Mouse (Mus musculus) midbrain, embryonic 15.5 days (tissue): ENCODE measurements at regions not wholly inside any gene's neighbourhood (a gene's known extent, or its start where the extent isn't known, plus 50 kb on each side); places are given as distances from the start of the nearest gene placed in this dataset.

Experiments
- ATAC-seq: fragments of 200-750 bp; cut with Nextera tagmentation; replicated peaks from 2 replicates; pipeline ENCODE4 v1.8.0; 2017; ENCODE audit warnings: moderate TSS enrichment
- H3K27ac ChIP-seq: fragments of 300-500 bp; sonication (generic); 2 replicates; pipeline ENCODE4 v1.5.1; 2015; ENCODE audit warnings: mild to moderate bottlenecking, inconsistent platforms
- H3K27me3 ChIP-seq: fragments of 300-500 bp; sonication (generic); replicated peaks from 2 replicates; pipeline ENCODE4 v1.6.1; 2015; ENCODE audit warnings: inconsistent platforms
- H3K36me3 ChIP-seq: fragments of 300-500 bp; sonication (generic); replicated peaks from 2 replicates; pipeline ENCODE4 v1.6.1; 2015; ENCODE audit warnings: inconsistent platforms
- H3K4me1 ChIP-seq: fragments of 300-500 bp; sonication (generic); 2 replicates; pipeline ENCODE4 v1.6.1; 2015; ENCODE audit warnings: inconsistent platforms
- H3K4me2 ChIP-seq: fragments of 300-500 bp; sonication (generic); 2 replicates; pipeline ENCODE4 v1.6.1; 2015; ENCODE audit warnings: inconsistent platforms, mild to moderate bottlenecking, moderate library complexity
- H3K4me3 ChIP-seq: fragments of 300-500 bp; sonication (generic); 2 replicates; pipeline ENCODE4 v1.5.1; 2015; ENCODE audit warnings: mild to moderate bottlenecking, inconsistent platforms
- H3K9ac ChIP-seq: fragments of 300-500 bp; sonication (generic); 2 replicates; pipeline ENCODE4 v1.6.1; 2015; ENCODE audit warnings: mild to moderate bottlenecking, inconsistent platforms
- H3K9me3 ChIP-seq: fragments of 300-500 bp; sonication (generic); 2 replicates; pipeline ENCODE4 v1.6.1; 2016; ENCODE audit warnings: inconsistent platforms
- WGBS: fragments of 180-500 bp; shearing (Covaris S2); methylation state at CpG from one replicate; pipeline ENCODE4 v1.1.7; 2015; ENCODE audit warnings: mixed read lengths; 5-methylcytosine and 5-hydroxymethylcytosine counted together

GRCm38 (mm10) chr6:94798545-94799211 lies 98.7 kb upstream of the Lrig1 start:
- no peak for ATAC-seq

GRCm38 (mm10) chr6:94795442-94795841 lies 95.5 kb upstream of the Lrig1 start:
- ATAC-seq, result no peak
- Histone ChIP-seq H3K9ac (no peak overlapping the region), H3K27ac (no peak overlapping the region), H3K36me3 (no peaks in the 10 kb centered on the region), H3K4me1 (no peaks in the 10 kb centered on the region), H3K4me3 (no peak overlapping the region), H3K4me2 (no peak overlapping the region), H3K9me3 (no peaks in the 10 kb centered on the region), H3K27me3 (no peaks in the 10 kb centered on the region)
- 90% methylated on average over 4 of the region's 4 CpGs for WGBS

More at GRCm38 (mm10) chr6:94798545-94799211, 98.7 kb upstream of the Lrig1 start:
- Histone ChIP-seq H3K36me3 (no peaks in the 10 kb centered on the region), H3K27ac (no peak overlapping the region), H3K27me3 (no peaks in the 10 kb centered on the region), H3K9me3 (no peaks in the 10 kb centered on the region), H3K4me3 (no peak overlapping the region), H3K4me2 (no peak overlapping the region), H3K9ac (no peak overlapping the region), H3K4me1 (peaks cover 8% of the 10 kb centered on the region)
- 90% methylated on average over 4 of the region's 4 CpGs for WGBS

DNA sequence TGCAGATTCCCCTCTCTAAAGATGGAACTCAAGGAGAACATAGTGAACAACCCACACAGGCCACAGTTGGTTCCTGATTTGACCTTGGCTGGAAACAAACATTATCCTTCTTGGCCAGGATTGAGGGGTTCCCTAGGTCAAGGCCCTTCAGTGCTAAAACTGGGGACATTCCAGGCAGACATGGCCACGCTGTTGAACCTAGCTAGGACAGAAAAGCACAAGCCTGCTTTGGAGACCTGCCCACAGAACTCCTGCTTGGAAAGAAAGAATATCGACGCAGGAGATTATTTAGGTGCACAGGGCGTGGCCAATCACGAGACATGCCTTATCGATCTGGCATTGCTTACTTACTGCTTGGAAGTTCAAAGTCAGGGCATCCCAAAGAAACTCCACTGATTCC lies 93.6 kb upstream of the Lrig1 start:
- H3K4me3 ChIP-seq, result no peak overlapping the region
- H3K4me2 ChIP-seq, result no peak overlapping the region
- H3K27me3 ChIP-seq, result no peaks in the 10 kb centered on the region
- no peaks in the 10 kb centered on the region for H3K36me3 ChIP-seq
- H3K27ac ChIP-seq, result no peak overlapping the region
- ATAC-seq, result no peak
- WGBS, result 88% methylated on average over 6 of the region's 6 CpGs
- peaks cover 10% of the 10 kb centered on the region; the same call in 1 of the 2 replicates for H3K4me1 ChIP-seq
- H3K9ac ChIP-seq, result no peak overlapping the region
- no peaks in the 10 kb centered on the region for H3K9me3 ChIP-seq

- WGBS, result 84% methylated on average over 4 of the region's 4 CpGs
- H3K4me3 ChIP-seq, result no peak overlapping the region
- no peak overlapping the region for H3K4me2 ChIP-seq
- no peak overlapping the region for H3K9ac ChIP-seq
- no peak overlapping the region for H3K27ac ChIP-seq
- H3K36me3 ChIP-seq, result no peaks in the 10 kb centered on the region
- peaks cover 10% of the 10 kb centered on the region; the same call in 1 of the 2 replicates for H3K4me1 ChIP-seq
- H3K9me3 ChIP-seq, result no peaks in the 10 kb centered on the region
- no peak for ATAC-seq
- no peaks in the 10 kb centered on the region for H3K27me3 ChIP-seq
Observed at GRCm38 (mm10) chr6:94792312-94792711, 92.4 kb upstream of the Lrig1 start.

- H3K4me2 ChIP-seq, result no peak overlapping the region
- no peak overlapping the region for H3K4me3 ChIP-seq
- no peak overlapping the region for H3K9ac ChIP-seq
- peak; percentile 77 for ATAC-seq
- peaks cover 10% of the 10 kb centered on the region; the same call in 1 of the 2 replicates for H3K4me1 ChIP-seq
- H3K9me3 ChIP-seq, result no peaks in the 10 kb centered on the region
- no peaks in the 10 kb centered on the region for H3K27me3 ChIP-seq
- 40% methylated on average over 5 of the region's 5 CpGs for WGBS
- H3K27ac ChIP-seq, result peak overlapping the region; percentile 61; the same call in 1 of the 2 replicates
- no peaks in the 10 kb centered on the region for H3K36me3 ChIP-seq
Observed at GRCm38 (mm10) chr6:94789308-94789763, 89.4 kb upstream of the Lrig1 start.

GRCm38 (mm10) chr6:94783471-94783870 lies 83.5 kb upstream of the Lrig1 start:
- no peak for ATAC-seq
- 88% methylated on average over 1 of the region's 1 CpGs for WGBS

DNA sequence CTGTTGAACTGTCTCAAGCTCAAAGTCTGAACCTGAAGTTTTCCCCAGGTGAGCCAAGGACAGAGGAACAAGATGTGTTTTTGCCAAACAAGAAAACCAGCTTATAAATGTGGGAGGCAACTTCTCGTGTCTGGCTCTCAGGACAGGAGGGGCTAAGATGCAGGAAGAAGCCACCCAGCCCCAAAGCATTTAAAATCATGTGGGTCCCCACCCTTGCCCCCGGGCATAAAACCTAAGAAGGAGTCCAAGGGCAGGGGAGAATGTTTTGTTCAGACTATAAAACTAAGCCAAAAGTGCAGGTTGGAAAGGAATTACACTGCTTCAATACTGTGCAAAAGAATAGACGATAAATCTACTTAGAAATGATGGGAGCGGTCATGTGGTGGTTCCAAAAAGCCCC lies 80.7 kb upstream of the Lrig1 start:
- 90% methylated on average over 4 of the region's 4 CpGs for WGBS
- Histone ChIP-seq H3K27me3 (no peaks in the 10 kb centered on the region), H3K9ac (no peak overlapping the region), H3K4me1 (no peaks in the 10 kb centered on the region), H3K27ac (no peak overlapping the region), H3K36me3 (no peaks in the 10 kb centered on the region), H3K4me2 (no peak overlapping the region), H3K4me3 (no peak overlapping the region), H3K9me3 (no peaks in the 10 kb centered on the region)
- no peak for ATAC-seq

More at GRCm38 (mm10) chr6:94783471-94783870, 83.5 kb upstream of the Lrig1 start:
- H3K36me3 ChIP-seq, result no peaks in the 10 kb centered on the region
- H3K27ac ChIP-seq, result no peak overlapping the region
- H3K9ac ChIP-seq, result no peak overlapping the region
- no peak overlapping the region for H3K4me3 ChIP-seq
- no peak overlapping the region for H3K4me2 ChIP-seq
- no peaks in the 10 kb centered on the region for H3K9me3 ChIP-seq
- no peaks in the 10 kb centered on the region for H3K4me1 ChIP-seq
- no peaks in the 10 kb centered on the region for H3K27me3 ChIP-seq

- no peak overlapping the region for H3K27ac ChIP-seq
- no peaks in the 10 kb centered on the region for H3K36me3 ChIP-seq
- no peaks in the 10 kb centered on the region for H3K4me1 ChIP-seq
- no peak overlapping the region for H3K4me2 ChIP-seq
- H3K9ac ChIP-seq, result no peak overlapping the region
- 85% methylated on average over 7 of the region's 7 CpGs for WGBS
- H3K4me3 ChIP-seq, result no peak overlapping the region
- no peaks in the 10 kb centered on the region for H3K9me3 ChIP-seq
- H3K27me3 ChIP-seq, result no peaks in the 10 kb centered on the region
- ATAC-seq, result no peak
Observed at GRCm38 (mm10) chr6:94779854-94780253, 79.9 kb upstream of the Lrig1 start.

GRCm38 (mm10) chr6:94779213-94779612 lies 79.3 kb upstream of the Lrig1 start:
- Histone ChIP-seq H3K4me1 (peaks cover 4% of the 10 kb centered on the region), H3K27ac (no peak overlapping the region), H3K4me2 (no peak overlapping the region), H3K4me3 (no peak overlapping the region), H3K9ac (no peak overlapping the region), H3K27me3 (no peaks in the 10 kb centered on the region), H3K36me3 (no peaks in the 10 kb centered on the region), H3K9me3 (no peaks in the 10 kb centered on the region)
- ATAC-seq, result no peak
- 90% methylated on average over 5 of the region's 7 CpGs for WGBS

DNA sequence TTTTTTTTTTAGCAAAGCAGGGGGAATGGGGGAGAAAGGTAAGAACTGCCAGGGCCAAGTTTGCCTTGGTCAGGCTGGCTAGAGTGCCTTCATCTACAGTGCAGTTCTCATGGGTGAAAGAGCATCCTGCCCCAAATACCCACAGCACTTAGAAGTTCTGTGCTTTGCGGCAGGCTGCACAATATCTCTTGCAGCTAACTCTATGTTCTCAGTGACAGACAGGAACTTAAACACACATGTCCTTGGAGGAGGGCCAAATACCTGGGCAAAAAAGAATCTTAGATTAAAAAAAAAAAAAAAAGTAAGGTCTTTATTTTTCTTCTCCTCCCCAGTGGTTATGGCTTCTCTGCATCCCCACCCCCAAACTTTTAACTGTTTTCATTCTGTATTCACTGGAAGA lies 78.8 kb upstream of the Lrig1 start:
- no peak overlapping the region for H3K4me2 ChIP-seq
- H3K36me3 ChIP-seq, result no peaks in the 10 kb centered on the region
- no peak overlapping the region for H3K27ac ChIP-seq
- H3K4me1 ChIP-seq, result peaks cover 8% of the 10 kb centered on the region
- H3K4me3 ChIP-seq, result no peak overlapping the region
- H3K9ac ChIP-seq, result no peak overlapping the region
- no peaks in the 10 kb centered on the region for H3K9me3 ChIP-seq
- WGBS, result 78% methylated on average over 1 of the region's 1 CpGs
- no peak for ATAC-seq
- H3K27me3 ChIP-seq, result no peaks in the 10 kb centered on the region

GRCm38 (mm10) chr6:94776585-94776984 lies 76.6 kb upstream of the Lrig1 start:
- Histone ChIP-seq H3K9ac (no peak overlapping the region), H3K9me3 (no peaks in the 10 kb centered on the region), H3K4me3 (no peak overlapping the region), H3K36me3 (no peaks in the 10 kb centered on the region), H3K27me3 (no peaks in the 10 kb centered on the region), H3K4me2 (no peak overlapping the region), H3K4me1 (peaks cover 23% of the 10 kb centered on the region), H3K27ac (no peak overlapping the region)
- 30% methylated on average over 4 of the region's 4 CpGs for WGBS
- no peak for ATAC-seq

DNA sequence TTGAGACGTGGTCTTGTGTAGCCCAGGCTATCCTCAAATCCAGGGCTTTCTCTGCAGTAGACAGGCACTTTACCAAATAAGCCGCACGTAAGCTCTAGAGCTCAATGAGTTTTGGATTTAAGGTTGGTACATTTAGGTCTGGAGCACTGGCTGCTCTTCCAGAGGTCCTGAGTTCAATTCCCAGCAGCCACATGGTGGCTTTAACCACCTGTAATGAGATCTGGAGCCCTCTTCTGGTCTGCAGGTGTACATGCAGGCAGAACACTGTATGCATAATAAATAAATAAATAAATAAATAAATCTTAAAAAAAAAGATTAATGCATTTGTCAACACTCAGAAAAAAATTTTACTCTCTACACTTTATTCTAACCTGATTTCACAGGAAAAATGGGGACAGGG lies 74.9 kb upstream of the Lrig1 start:
- Histone ChIP-seq H3K4me1 (peaks cover 23% of the 10 kb centered on the region), H3K27ac (peak overlapping the region; percentile 81; the same call in 1 of the 2 replicates), H3K9ac (no peak overlapping the region), H3K36me3 (no peaks in the 10 kb centered on the region), H3K4me3 (no peak overlapping the region), H3K27me3 (no peaks in the 10 kb centered on the region), H3K4me2 (peak overlapping the region; percentile 39; the same call in 1 of the 2 replicates), H3K9me3 (no peaks in the 10 kb centered on the region)
- no peak for ATAC-seq
- 99% methylated on average over 3 of the region's 3 CpGs for WGBS
